Mouse (Mus musculus): Measurements from ENCODE around the gene Nol8. TPM values are rescaled to one million over a fixed set of nuclear protein-coding genes. Genes with fewer than 3 reads are reported as not detected.
A peak's percentile ranks its signal among the peaks of the same experiment; 100 is the strongest.

The Nol8 gene
- total RNA-seq (2021): 10 to 100 TPM in 1 of 2 experiments, 1 to 10 TPM in 1; 8.1 to 12.2 TPM
- long read RNA-seq, experiment 1, partial matches to known transcripts: 2 of 3 reads
- long read RNA-seq, experiment 1, other reads (novel, unspliced or antisense): 1 of 3 reads
- long read RNA-seq, experiment 2, full-length matches to known transcripts: 3 of 6 reads
- long read RNA-seq, experiment 2, partial matches to known transcripts: 2 of 6 reads
- long read RNA-seq, experiment 2, other reads (novel, unspliced or antisense): 1 of 6 reads

- DNase-seq: peak; percentile 99 to 100
- intact Hi-C loops (cut with DNase I): loop anchor here (5.0 kb wide), 1 partner anchor 310 kb away; the partner anchor contains the start of gene Bicd2
Observed at GRCm38 (mm10) chr13:49652481-49653179, at the start of gene Nol8, which contains the start of gene Cenpp. TSS of gene Nol8 (plus strand) at chr13:49653078. TSS of gene Cenpp (minus strand) at chr13:49652785.

- DNase-seq: no peak
- intact Hi-C loops (cut with DNase I): no loop called here
Observed at GRCm38 (mm10) chr13:49603603-49604002, 49.3 kb upstream of the Nol8 start.

- DNase-seq: peak in 1 of 2 experiments; percentile 35
- intact Hi-C loops (cut with DNase I): no loop called here
Observed at GRCm38 (mm10) chr13:49607714-49608113, 45.2 kb upstream of the Nol8 start, which contains the start of gene Ogn. TSS of gene Ogn (plus strand) at chr13:49608046.

- no peak for DNase-seq
- intact Hi-C loops (cut with DNase I): no loop called here
Observed at GRCm38 (mm10) chr13:49608589-49609322, 44.1 kb upstream of the Nol8 start.

GRCm38 (mm10) chr13:49617021-49617420 is 35.9 kb upstream of the Nol8 start:
- no peak for DNase-seq
- intact Hi-C loops (cut with DNase I): no loop called here

GRCm38 (mm10) chr13:49618365-49618764 is 34.5 kb upstream of the Nol8 start:
- no peak for DNase-seq
- intact Hi-C loops (cut with DNase I): no loop called here

GRCm38 (mm10) chr13:49623216-49623615 is 29.7 kb upstream of the Nol8 start:
- DNase-seq: no peak
- intact Hi-C loops (cut with DNase I): no loop called here

GRCm38 (mm10) chr13:49628167-49628566 is 24.7 kb upstream of the Nol8 start:
- intact Hi-C loops (cut with DNase I): no loop called here
- DNase-seq: no peak

GRCm38 (mm10) chr13:49629076-49629475 is 23.8 kb upstream of the Nol8 start:
- intact Hi-C loops (cut with DNase I): no loop called here
- DNase-seq: no peak

- no peak for DNase-seq
- intact Hi-C loops (cut with DNase I): loop anchor here (10.0 kb wide), 1 partner anchor 315 kb away; the partner anchor contains the start of gene Fgd3
Observed at GRCm38 (mm10) chr13:49639965-49640364, 12.9 kb upstream of the Nol8 start.

- intact Hi-C loops (cut with DNase I): loop anchor here (10.0 kb wide), 1 partner anchor 318 kb away; the partner anchor contains the start of gene Fgd3
- DNase-seq: no peak
Observed at GRCm38 (mm10) chr13:49642650-49643049, 10.2 kb upstream of the Nol8 start.

GRCm38 (mm10) chr13:49643669-49644362 is 9.1 kb upstream of the Nol8 start:
- DNase-seq: no peak
- intact Hi-C loops (cut with DNase I): loop anchor here (10.0 kb wide), 1 partner anchor 319 kb away; the partner anchor contains the start of gene Fgd3

GRCm38 (mm10) chr13:49644731-49645529 is 7.9 kb upstream of the Nol8 start:
- DNase-seq: no peak
- intact Hi-C loops (cut with DNase I): loop anchor here (1.0 to 10.0 kb wide), 2 partner anchors 196 to 320 kb away; partner anchors contain the start of gene Fgd3

GRCm38 (mm10) chr13:49646019-49646418 is 6.9 kb upstream of the Nol8 start:
- intact Hi-C loops (cut with DNase I): loop anchor here (10.0 kb wide), 1 partner anchor 321 kb away; the partner anchor contains the start of gene Fgd3
- DNase-seq: no peak

- DNase-seq: no peak
- intact Hi-C loops (cut with DNase I): loop anchor here (5.0 kb wide), 1 partner anchor 309 kb away; the partner anchor contains the start of gene Bicd2
Observed at GRCm38 (mm10) chr13:49651136-49651535, 1.7 kb upstream of the Nol8 start.

- no peak for DNase-seq
- intact Hi-C loops (cut with DNase I): loop anchor here (5.0 kb wide), 1 partner anchor 310 kb away; the partner anchor contains the start of gene Bicd2
Observed at GRCm38 (mm10) chr13:49651781-49652351, 1.0 kb upstream of the Nol8 start.

GRCm38 (mm10) chr13:49653180-49653541 is 283 bp downstream of the Nol8 start:
- peak; percentile 28 to 40 for DNase-seq
- intact Hi-C loops (cut with DNase I): loop anchor here (5.0 kb wide), 1 partner anchor 311 kb away; the partner anchor contains the start of gene Bicd2

GRCm38 (mm10) chr13:49677793-49678192 is 24.9 kb downstream of the Nol8 start:
- intact Hi-C loops (cut with DNase I): no loop called here
- DNase-seq: no peak
